Mouse (Mus musculus): ENCODE measurements around the gene Tinag. TPM values are rescaled to one million over a fixed set of nuclear protein-coding genes. Genes with fewer than 3 reads are reported as not detected.

The Tinag gene
- polyA plus RNA-seq, 1 experiment, result 0.12 TPM

- no peak for DNase-seq
- no peaks in the 10 kb centered on the region for H3K36me3 ChIP-seq (ENCODE audit: control insufficient read depth, insufficient read depth, low read length)
- H3K4me3 ChIP-seq (ENCODE audit: control insufficient read depth, insufficient read depth, low read length), result no peak overlapping the region
- 96% methylated on average over 5 of the region's 5 CpGs for WGBS
- TF ChIP-seq POLR2A (IDR thresholded peaks at IDR 0.05; ENCODE audit: control insufficient read depth, extremely low read depth, insufficient read depth, low read length, poor library complexity) (no peak), CTCF (IDR thresholded peaks at IDR 0.05; ENCODE audit: borderline replicate concordance, control insufficient read depth, extremely low read depth, insufficient read depth, low read length, poor library complexity) (no peak)
- H3K27me3 ChIP-seq (ENCODE audit: control insufficient read depth, insufficient read depth, low read length), result no peaks in the 10 kb centered on the region
- no peaks in the 10 kb centered on the region; the same call in 1 of the 2 replicates for H3K4me1 ChIP-seq (replicated peaks; ENCODE audit: control insufficient read depth, insufficient read depth, low read length)
- H3K27ac ChIP-seq (ENCODE audit: control insufficient read depth, insufficient read depth, low read length), result no peak overlapping the region
These were observed 597 bp upstream of the Tinag start for GRCm38 (mm10) chr9:77046067-77046715.

DNA sequence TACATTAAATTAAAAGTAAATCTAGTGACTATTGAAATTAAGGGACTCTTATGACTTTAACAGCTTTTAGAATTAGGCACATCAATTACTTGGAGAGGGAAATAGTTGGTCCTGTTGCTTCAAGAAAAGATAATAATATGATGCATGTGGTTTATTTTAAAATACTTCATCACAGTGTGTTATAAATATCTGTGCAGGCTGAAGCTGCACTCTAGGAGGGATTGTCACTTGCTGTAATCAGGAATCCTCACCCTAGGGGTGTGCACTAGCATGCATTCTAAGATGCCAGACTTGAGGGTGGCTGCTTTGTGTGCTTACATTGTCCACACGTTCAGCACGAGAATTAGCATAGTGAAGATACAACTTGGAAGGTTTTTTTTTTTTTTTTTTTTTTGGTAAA lies 10.2 kb downstream of the Tinag start:
- Histone ChIP-seq H3K4me1 (replicated peaks; ENCODE audit: control insufficient read depth, insufficient read depth, low read length) (no peaks in the 10 kb centered on the region), H3K27ac (ENCODE audit: control insufficient read depth, insufficient read depth, low read length) (no peak overlapping the region), H3K36me3 (ENCODE audit: control insufficient read depth, insufficient read depth, low read length) (no peaks in the 10 kb centered on the region), H3K27me3 (ENCODE audit: control insufficient read depth, insufficient read depth, low read length) (no peaks in the 10 kb centered on the region), H3K4me3 (ENCODE audit: control insufficient read depth, insufficient read depth, low read length) (no peak overlapping the region)
- DNase-seq, result no peak
- TF ChIP-seq CTCF (IDR thresholded peaks at IDR 0.05; ENCODE audit: borderline replicate concordance, control insufficient read depth, extremely low read depth, insufficient read depth, low read length, poor library complexity) (no peak), POLR2A (IDR thresholded peaks at IDR 0.05; ENCODE audit: control insufficient read depth, extremely low read depth, insufficient read depth, low read length, poor library complexity) (no peak)
- 89% methylated on average over 2 of the region's 2 CpGs for WGBS

DNA sequence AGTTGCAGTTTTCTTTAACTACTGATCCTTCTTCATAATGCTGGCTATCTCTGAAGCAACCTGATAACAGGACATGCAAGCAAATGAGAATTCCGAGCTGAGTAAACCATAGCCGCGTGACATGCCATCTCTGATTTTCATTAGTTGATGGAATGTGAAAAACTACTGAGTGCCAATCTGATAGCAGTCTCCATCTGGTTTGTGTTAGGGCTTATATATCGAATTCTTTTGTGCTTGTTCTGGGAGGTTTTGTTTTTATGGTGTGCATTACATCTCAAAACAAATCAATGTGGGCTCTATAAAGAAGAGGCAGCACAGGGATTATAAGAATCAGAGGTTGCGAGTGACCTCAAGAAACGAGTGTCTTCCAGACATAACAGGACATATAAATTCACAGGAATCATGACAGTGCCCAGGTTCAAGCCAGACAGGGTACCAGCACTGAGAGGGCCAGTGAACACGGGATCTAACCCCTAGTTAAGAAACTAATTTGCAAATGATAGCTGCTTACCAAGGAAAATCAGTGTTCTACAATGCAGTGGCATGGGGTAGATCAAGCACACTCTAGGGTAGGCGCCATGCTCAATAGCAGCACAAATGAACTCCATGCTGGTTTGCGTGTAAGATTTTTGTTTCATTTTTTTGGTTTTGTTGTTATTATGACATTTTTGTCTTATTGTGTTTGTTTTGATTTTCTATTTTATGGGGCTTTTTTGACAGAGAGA lies 13.0 kb downstream of the Tinag start:
- 93% methylated on average over 9 of the region's 9 CpGs for WGBS
- Histone ChIP-seq H3K4me3 (ENCODE audit: control insufficient read depth, insufficient read depth, low read length) (no peak overlapping the region), H3K36me3 (ENCODE audit: control insufficient read depth, insufficient read depth, low read length) (no peaks in the 10 kb centered on the region), H3K27me3 (ENCODE audit: control insufficient read depth, insufficient read depth, low read length) (no peaks in the 10 kb centered on the region), H3K27ac (ENCODE audit: control insufficient read depth, insufficient read depth, low read length) (no peak overlapping the region), H3K4me1 (replicated peaks; ENCODE audit: control insufficient read depth, insufficient read depth, low read length) (no peaks in the 10 kb centered on the region)
- no peak for DNase-seq
- no peak for TF ChIP-seq POLR2A (IDR thresholded peaks at IDR 0.05; ENCODE audit: control insufficient read depth, extremely low read depth, insufficient read depth, low read length, poor library complexity)
- TF ChIP-seq CTCF (IDR thresholded peaks at IDR 0.05; ENCODE audit: borderline replicate concordance, control insufficient read depth, extremely low read depth, insufficient read depth, low read length, poor library complexity), result no peak

GRCm38 (mm10) chr9:77025271-77025670 lies 20.3 kb downstream of the Tinag start:
- WGBS, result 94% methylated on average over 2 of the region's 2 CpGs
- Histone ChIP-seq H3K36me3 (ENCODE audit: control insufficient read depth, insufficient read depth, low read length) (no peaks in the 10 kb centered on the region), H3K27me3 (ENCODE audit: control insufficient read depth, insufficient read depth, low read length) (no peaks in the 10 kb centered on the region), H3K27ac (ENCODE audit: control insufficient read depth, insufficient read depth, low read length) (no peak overlapping the region), H3K4me1 (replicated peaks; ENCODE audit: control insufficient read depth, insufficient read depth, low read length) (no peaks in the 10 kb centered on the region), H3K4me3 (ENCODE audit: control insufficient read depth, insufficient read depth, low read length) (no peak overlapping the region)
- DNase-seq, result no peak
- TF ChIP-seq POLR2A (IDR thresholded peaks at IDR 0.05; ENCODE audit: control insufficient read depth, extremely low read depth, insufficient read depth, low read length, poor library complexity) (no peak), CTCF (IDR thresholded peaks at IDR 0.05; ENCODE audit: borderline replicate concordance, control insufficient read depth, extremely low read depth, insufficient read depth, low read length, poor library complexity) (no peak)

DNA sequence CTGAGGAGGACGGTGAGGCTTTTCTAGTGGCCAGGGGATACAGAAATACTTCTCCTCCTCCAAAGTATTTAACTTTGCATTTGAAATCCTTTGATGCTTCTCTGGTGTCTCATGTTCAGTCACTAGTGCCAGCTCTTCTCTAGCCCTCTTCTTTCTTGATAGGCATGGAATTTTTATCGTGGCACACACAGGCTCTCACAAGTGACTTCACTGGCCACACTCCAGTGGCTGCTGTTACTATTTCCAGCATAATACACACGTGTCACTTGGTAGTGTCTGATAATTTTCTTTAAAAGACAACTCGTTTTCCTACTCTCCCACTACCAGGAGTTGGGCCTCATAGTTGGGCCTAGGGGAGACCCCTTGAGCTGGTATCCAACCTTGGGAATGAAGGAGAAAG lies 26.7 kb downstream of the Tinag start:
- Histone ChIP-seq H3K4me1 (replicated peaks; ENCODE audit: control insufficient read depth, insufficient read depth, low read length) (no peaks in the 10 kb centered on the region), H3K4me3 (ENCODE audit: control insufficient read depth, insufficient read depth, low read length) (no peak overlapping the region), H3K27me3 (ENCODE audit: control insufficient read depth, insufficient read depth, low read length) (no peaks in the 10 kb centered on the region), H3K27ac (ENCODE audit: control insufficient read depth, insufficient read depth, low read length) (no peak overlapping the region), H3K36me3 (ENCODE audit: control insufficient read depth, insufficient read depth, low read length) (no peaks in the 10 kb centered on the region)
- DNase-seq, result no peak
- 86% methylated on average over 4 of the region's 4 CpGs for WGBS
- TF ChIP-seq POLR2A (IDR thresholded peaks at IDR 0.05; ENCODE audit: control insufficient read depth, extremely low read depth, insufficient read depth, low read length, poor library complexity), result no peak
- no peak for TF ChIP-seq CTCF (IDR thresholded peaks at IDR 0.05; ENCODE audit: borderline replicate concordance, control insufficient read depth, extremely low read depth, insufficient read depth, low read length, poor library complexity)

DNA sequence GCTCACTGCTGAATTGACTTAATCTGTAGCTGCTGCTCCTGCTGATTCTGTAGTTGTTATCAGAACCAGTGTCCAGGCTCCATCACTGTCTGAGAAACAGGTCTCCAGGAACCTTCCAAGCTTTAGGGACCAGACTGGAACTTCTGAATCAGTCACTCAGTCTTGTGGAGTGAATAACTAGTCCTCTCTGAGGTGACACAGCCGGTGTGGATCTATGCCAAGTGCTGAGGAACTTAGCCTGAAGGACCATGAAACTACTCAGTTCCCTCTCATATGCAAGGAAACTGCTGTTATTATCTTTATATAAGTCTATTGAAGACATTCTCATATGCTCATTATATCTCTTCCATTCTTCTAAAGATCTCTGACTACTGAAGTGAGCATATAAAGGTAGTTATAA lies 49.6 kb downstream of the Tinag start:
- Histone ChIP-seq H3K4me1 (replicated peaks; ENCODE audit: control insufficient read depth, insufficient read depth, low read length) (no peaks in the 10 kb centered on the region), H3K27ac (ENCODE audit: control insufficient read depth, insufficient read depth, low read length) (no peak overlapping the region), H3K27me3 (ENCODE audit: control insufficient read depth, insufficient read depth, low read length) (no peaks in the 10 kb centered on the region), H3K36me3 (ENCODE audit: control insufficient read depth, insufficient read depth, low read length) (no peaks in the 10 kb centered on the region), H3K4me3 (ENCODE audit: control insufficient read depth, insufficient read depth, low read length) (no peak overlapping the region)
- WGBS, result 97% methylated on average over 1 of the region's 1 CpGs
- DNase-seq, result no peak
- no peak for TF ChIP-seq POLR2A (IDR thresholded peaks at IDR 0.05; ENCODE audit: control insufficient read depth, extremely low read depth, insufficient read depth, low read length, poor library complexity)
